Mouse (Mus musculus) limb, embryonic 13.5 days (tissue): ENCODE measurements around the gene Syn2. TPM values are rescaled to one million over a fixed set of nuclear protein-coding genes. Genes with fewer than 3 reads are reported as not detected.
"Not testable (repeated sequence)": the region's sequence is repeated elsewhere in the genome, so short reads cannot be mapped to it uniquely, and the experiment has no call there.

Source experiments
- ATAC-seq: fragments of 200-750 bp; cut with Nextera tagmentation; 2 replicates; pipeline ENCODE4 v1.8.0; 2017; ENCODE audit warnings: low read depth, moderate number of reproducible peaks, moderate TSS enrichment; ENCODE audit not compliant: low FRiP score
- H3K27ac ChIP-seq: fragments of 300-500 bp; sonication (generic); 2 replicates; pipeline ENCODE4 v1.5.1; 2015; ENCODE audit warnings: inconsistent platforms, mild to moderate bottlenecking, moderate library complexity
- H3K27me3 ChIP-seq: fragments of 300-500 bp; sonication (generic); 2 replicates; pipeline ENCODE4 v1.6.1; 2015; ENCODE audit warnings: mild to moderate bottlenecking, inconsistent platforms
- H3K36me3 ChIP-seq: fragments of 300-500 bp; sonication (generic); 2 replicates; pipeline ENCODE4 v1.6.1; 2015; ENCODE audit warnings: inconsistent platforms, mild to moderate bottlenecking, moderate library complexity
- H3K4me1 ChIP-seq: fragments of 300-500 bp; sonication (generic); 2 replicates; pipeline ENCODE4 v1.6.1; 2015; ENCODE audit warnings: inconsistent platforms
- H3K4me2 ChIP-seq: fragments of 300-500 bp; sonication (generic); replicated peaks from 2 replicates; pipeline ENCODE4 v1.6.1; 2015; ENCODE audit warnings: inconsistent platforms, mild to moderate bottlenecking, moderate library complexity
- H3K4me3 ChIP-seq: fragments of 300-500 bp; sonication (generic); 2 replicates; pipeline ENCODE4 v1.5.1; 2015; ENCODE audit warnings: moderate library complexity, mild to moderate bottlenecking, inconsistent platforms
- H3K9ac ChIP-seq: fragments of 300-500 bp; sonication (generic); 2 replicates; pipeline ENCODE4 v1.6.1; 2015; ENCODE audit warnings: mild to moderate bottlenecking, inconsistent platforms
- H3K9me3 ChIP-seq: fragments of 300-500 bp; sonication (generic); 2 replicates; pipeline ENCODE4 v1.6.1; 2016; ENCODE audit warnings: inconsistent platforms
- WGBS: fragments of 180-500 bp; shearing (Covaris S2); methylation state at CpG from one replicate; pipeline ENCODE4 v1.1.7; 2015; 5-methylcytosine and 5-hydroxymethylcytosine counted together
- polyA plus RNA-seq: library from polyadenylated mRNA; unstranded; fragments of >200 nt; fragmentation: Nextera tagmentation; extraction: Ambion mirVana; gene quantifications from 2 replicates; pipeline ENCODE4 v1.2.1, GENCODE M21; 2015

Gene Syn2
- polyA plus RNA-seq, 1 experiment from 2014 or later, result 1.1 TPM

DNA sequence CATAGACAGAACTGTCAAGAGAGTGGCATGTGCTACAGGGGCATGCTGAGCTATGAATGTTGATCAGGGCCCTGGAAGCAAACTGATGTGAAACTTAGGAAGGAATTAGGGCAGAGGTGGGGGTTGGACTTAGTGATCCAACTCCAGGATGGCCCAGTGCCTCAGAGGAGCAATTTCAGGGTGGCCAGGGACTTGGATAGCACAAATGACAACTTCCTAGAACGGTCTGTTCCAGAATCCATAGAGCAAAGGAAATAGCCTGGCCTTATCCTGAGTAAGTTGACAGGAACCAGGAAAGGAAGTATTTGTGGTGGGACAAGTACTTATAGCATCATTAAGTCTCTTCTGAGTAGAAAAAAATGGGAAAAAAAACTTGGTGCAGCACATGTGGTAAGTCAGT lies 97.9 kb downstream of the Syn2 start:
- 71% methylated on average over 1 of the region's 1 CpGs for WGBS
- Histone ChIP-seq H3K4me3 (no peak overlapping the region), H3K27ac (no peak overlapping the region), H3K4me1 (no peaks in the 10 kb centered on the region), H3K9ac (no peak overlapping the region), H3K27me3 (no peaks in the 10 kb centered on the region), H3K9me3 (no peaks in the 10 kb centered on the region), H3K4me2 (no peak overlapping the region), H3K36me3 (no peaks in the 10 kb centered on the region)
- ATAC-seq, result no peak

DNA sequence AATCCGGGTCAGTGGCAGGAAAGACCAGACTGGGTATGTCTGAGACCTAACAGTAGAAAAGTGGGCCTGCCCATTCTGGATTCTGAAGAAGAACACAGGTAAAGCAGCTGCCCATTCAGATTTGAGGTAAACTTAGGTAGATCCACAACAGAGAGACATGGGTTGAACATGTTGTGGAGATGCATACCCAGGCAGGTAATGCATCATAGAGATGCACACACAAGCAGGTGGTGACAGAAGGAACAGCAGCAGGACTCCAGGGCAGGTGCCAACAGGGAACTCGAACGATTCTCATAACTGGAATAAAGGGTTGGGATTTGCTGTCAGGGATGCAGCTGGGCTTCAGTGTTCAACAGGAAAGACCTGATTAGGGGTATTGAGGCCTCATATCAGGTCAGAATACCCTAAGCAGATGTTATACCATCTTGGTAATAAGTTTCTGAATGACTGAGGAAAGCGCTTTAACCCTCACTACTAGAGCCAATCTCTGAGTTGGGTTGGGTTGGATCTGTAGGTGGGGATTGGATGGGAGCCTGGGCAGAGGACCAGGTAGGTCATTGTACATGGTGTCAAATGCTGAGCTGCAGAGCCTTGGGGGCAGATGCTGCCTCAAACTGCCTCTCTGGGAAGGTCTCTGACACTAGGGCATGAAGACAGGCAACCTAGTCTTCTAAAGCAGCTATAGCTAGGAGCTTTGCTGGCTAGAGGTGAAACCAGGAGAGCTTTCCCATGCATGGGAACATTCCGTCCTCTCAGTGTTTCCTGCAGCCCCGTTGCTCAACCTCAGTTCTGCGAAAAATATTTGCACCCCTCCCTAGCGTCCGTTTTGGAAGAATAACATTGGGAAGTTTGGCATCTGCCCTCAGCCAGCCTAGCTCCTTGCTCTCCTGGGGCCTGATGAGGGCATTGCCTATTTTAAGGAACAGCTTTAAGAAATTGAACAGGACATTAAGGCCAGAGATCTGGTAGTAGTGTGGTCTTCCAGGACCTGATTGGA lies 103.6 kb downstream of the Syn2 start:
- WGBS, result 83% methylated on average over 9 of the region's 9 CpGs
- Histone ChIP-seq H3K9me3 (no peaks in the 10 kb centered on the region), H3K27me3 (no peaks in the 10 kb centered on the region), H3K4me1 (no peaks in the 10 kb centered on the region), H3K27ac (no peak overlapping the region), H3K9ac (no peak overlapping the region), H3K4me3 (no peak overlapping the region), H3K36me3 (no peaks in the 10 kb centered on the region), H3K4me2 (no peak overlapping the region)
- ATAC-seq, result no peak

DNA sequence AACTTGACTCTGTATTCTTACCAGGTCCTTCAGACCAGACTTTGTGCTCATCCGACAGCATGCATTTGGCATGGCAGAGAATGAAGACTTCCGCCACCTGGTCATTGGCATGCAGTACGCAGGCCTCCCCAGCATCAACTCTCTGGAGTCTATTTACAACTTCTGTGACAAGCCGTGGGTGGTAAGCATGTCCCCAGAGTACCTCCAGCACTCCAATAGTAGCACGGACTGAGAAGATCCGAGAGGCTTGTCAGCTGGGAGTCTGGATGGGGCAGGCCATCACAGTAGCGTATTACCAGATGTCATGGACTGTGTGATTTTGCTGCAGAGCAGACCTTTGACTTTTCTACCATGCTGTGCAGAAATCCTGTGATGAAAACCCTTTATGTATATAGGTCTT lies 104.6 kb downstream of the Syn2 start:
- Histone ChIP-seq H3K36me3 (no peaks in the 10 kb centered on the region), H3K9ac (no peak overlapping the region), H3K4me3 (no peak overlapping the region), H3K27me3 (no peaks in the 10 kb centered on the region), H3K4me2 (no peak overlapping the region), H3K4me1 (no peaks in the 10 kb centered on the region), H3K27ac (no peak overlapping the region), H3K9me3 (no peaks in the 10 kb centered on the region)
- whole genome bisulfite sequencing, result 77% methylated on average over 7 of the region's 7 CpGs
- no peak for ATAC-seq

DNA sequence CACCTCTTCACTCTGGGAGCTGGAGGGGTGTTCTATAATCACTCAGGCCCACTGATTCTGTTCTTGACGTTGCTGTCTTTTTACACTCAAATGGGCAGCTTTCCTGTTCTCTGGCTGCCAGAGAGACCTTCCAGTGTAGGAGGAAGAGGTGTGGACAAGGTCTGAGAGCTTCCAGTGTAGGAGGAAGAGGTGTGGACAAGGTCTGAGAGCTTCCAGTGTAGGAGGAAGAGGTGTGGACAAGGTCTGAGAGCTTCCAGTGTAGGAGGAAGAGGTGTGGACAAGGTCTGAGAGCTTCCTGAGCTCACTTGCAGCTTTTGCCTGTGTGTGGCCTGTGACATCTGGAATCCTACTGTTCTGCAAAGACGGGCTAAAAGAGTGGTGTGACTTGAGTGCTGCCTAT lies 105.7 kb downstream of the Syn2 start:
- not testable (repeated sequence) for ATAC-seq, H3K27me3 ChIP-seq, H3K27ac ChIP-seq, H3K4me2 ChIP-seq, H3K36me3 ChIP-seq, H3K9ac ChIP-seq, H3K4me1 ChIP-seq, H3K4me3 ChIP-seq, H3K9me3 ChIP-seq
- WGBS, result 38% methylated on average over 2 of the region's 2 CpGs

DNA sequence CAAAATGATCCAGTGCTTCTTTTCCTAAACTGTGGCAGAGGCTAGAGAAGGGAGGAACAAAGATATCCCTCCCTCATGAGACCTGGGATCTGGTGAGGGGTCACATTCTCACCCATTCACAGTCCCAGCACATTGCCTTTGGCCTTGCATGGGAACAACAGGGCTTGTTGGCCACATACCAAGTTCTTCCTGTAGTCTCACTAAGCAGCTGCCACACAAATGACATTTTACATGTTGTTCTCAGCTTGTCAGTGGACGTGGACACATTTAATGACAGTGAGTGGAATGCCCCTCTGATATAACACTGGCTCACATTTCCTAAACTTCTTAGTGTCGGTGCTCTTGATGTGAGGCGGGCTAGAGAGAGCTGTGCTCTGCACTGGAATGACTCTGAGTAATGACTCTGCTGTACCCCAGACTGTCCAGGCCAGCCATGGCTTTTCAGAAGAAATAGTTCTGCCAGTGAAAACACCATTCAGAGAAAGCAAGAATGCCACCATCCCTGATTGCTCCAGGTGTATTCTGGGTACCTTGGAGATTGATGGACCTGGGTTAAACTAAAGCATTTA lies 106.5 kb downstream of the Syn2 start:
- no peak overlapping the region for H3K4me3 ChIP-seq
- H3K27ac ChIP-seq, result no peak overlapping the region
- H3K27me3 ChIP-seq, result no peaks in the 10 kb centered on the region
- no peak for ATAC-seq
- no peaks in the 10 kb centered on the region for H3K4me1 ChIP-seq
- 60% methylated on average over 3 of the region's 3 CpGs for WGBS
- H3K36me3 ChIP-seq, result no peaks in the 10 kb centered on the region
- no peak overlapping the region for H3K9ac ChIP-seq
- H3K9me3 ChIP-seq, result no peaks in the 10 kb centered on the region
- no peak overlapping the region for H3K4me2 ChIP-seq

DNA sequence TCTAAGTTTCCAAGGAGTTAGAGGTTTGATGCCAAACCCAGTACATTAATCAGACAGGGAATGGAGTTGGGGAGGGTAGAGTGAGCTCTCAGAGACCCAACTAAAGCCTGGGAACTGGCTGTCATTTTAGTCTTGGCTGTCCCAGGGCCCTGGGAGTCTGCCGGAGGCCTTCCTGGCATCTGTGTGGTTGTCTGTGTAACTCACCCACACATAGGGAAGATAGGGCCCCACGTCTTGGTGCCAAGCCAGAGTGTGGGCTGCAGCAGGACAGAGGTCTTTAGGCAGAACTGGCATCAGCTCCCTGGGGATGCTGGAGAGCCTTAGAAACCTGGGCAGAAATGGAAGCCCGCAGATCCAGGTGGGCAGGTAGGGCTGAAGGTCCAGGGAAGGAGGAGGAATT lies 107.2 kb downstream of the Syn2 start:
- Histone ChIP-seq H3K9ac (no peak overlapping the region), H3K4me1 (no peaks in the 10 kb centered on the region), H3K27me3 (no peaks in the 10 kb centered on the region), H3K4me2 (no peak overlapping the region), H3K9me3 (no peaks in the 10 kb centered on the region), H3K4me3 (no peak overlapping the region), H3K36me3 (no peaks in the 10 kb centered on the region), H3K27ac (no peak overlapping the region)
- no peak for ATAC-seq
- WGBS, result 92% methylated on average over 3 of the region's 3 CpGs

DNA sequence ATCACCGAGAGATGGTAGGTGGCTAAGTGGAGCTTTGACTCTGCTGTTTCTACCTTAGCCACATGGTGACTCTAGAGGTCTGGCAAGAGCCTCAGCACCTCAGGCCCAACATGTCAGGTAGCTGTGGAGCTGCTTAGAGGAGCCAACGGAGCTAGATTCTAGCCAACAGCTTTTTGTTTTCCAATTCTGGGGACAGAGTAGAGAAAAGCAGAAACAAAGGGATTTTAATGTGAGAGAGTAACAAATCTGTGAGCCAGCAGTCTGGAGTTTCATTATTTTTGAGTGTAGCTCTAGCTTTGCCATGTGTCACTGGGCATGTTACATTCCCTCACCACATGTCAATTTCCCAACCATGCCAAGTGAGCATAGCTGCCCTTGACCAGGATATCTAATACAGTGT lies 109.5 kb downstream of the Syn2 start:
- no peak overlapping the region for H3K4me2 ChIP-seq
- no peak overlapping the region for H3K27ac ChIP-seq
- H3K4me1 ChIP-seq, result no peaks in the 10 kb centered on the region
- no peak overlapping the region for H3K9ac ChIP-seq
- H3K36me3 ChIP-seq, result no peaks in the 10 kb centered on the region
- H3K27me3 ChIP-seq, result no peaks in the 10 kb centered on the region
- 68% methylated on average over 2 of the region's 2 CpGs for WGBS
- no peak for ATAC-seq
- H3K4me3 ChIP-seq, result no peak overlapping the region
- no peaks in the 10 kb centered on the region for H3K9me3 ChIP-seq

DNA sequence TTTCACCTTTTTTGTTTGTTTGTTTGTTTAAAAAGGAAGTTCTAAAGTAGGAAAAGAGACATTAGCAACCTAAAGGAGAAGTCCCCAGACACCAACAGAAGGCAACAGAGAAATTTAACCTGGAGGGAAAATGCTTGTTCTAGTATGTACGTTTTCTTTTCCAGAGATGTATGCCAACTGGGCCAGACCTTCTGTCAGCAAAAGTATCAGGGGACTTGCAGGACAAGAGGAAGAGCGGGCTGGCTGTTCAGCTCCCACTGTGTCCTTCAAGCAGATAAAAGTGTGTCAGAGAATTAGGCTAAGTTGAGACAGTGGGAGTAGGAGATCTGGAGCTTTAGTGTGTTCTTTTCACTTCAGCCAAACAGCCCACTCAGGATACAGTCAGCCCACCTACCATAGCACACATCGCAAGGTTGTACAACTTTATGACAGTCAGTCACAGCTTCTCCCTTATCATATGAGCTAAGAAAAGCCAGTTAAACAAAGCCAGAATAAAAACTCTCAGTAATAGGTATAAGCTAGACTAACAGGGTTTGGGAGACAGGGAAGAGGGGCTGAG lies 110.9 kb downstream of the Syn2 start:
- Histone ChIP-seq H3K4me2 (no peak overlapping the region), H3K27ac (no peak overlapping the region), H3K4me3 (no peak overlapping the region), H3K36me3 (no peaks in the 10 kb centered on the region), H3K9me3 (no peaks in the 10 kb centered on the region), H3K27me3 (no peaks in the 10 kb centered on the region), H3K4me1 (no peaks in the 10 kb centered on the region), H3K9ac (no peak overlapping the region)
- no peak for ATAC-seq
- 86% methylated on average over 3 of the region's 3 CpGs for WGBS

DNA sequence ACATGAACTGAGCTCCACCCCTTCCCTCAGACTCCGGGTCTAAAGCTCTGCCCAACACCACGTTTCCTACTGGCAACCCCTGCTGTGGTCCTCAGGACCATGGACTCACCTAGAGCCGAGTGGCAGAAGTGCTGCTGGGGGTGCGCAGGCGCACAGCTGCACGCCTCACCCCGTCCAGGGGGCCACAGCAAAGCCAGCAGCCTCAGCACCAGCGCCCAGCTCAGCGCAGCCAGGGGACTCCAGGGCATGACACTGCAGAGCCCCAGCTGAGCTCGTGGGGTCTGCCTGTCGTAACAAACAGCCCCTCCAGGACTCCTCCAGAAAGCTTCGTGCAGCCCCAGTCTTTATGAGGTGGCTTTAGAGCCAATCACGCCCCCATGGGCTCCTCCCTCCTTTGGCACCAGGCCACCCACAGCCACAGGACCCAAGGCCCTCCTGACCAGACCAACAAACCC lies 116.9 kb downstream of the Syn2 start:
- peak overlapping the region; percentile 67 for H3K4me2 ChIP-seq
- no peaks in the 10 kb centered on the region for H3K9me3 ChIP-seq
- peaks cover 11% of the 10 kb centered on the region for H3K4me1 ChIP-seq
- no peak overlapping the region for H3K9ac ChIP-seq
- H3K27ac ChIP-seq, result no peak overlapping the region
- 1% methylated on average over 13 of the region's 13 CpGs for whole genome bisulfite sequencing
- H3K27me3 ChIP-seq, result no peaks in the 10 kb centered on the region
- H3K36me3 ChIP-seq, result no peaks in the 10 kb centered on the region
- peak; percentile 74; the same call in 1 of the 2 replicates for ATAC-seq
- peak overlapping the region; percentile 31 for H3K4me3 ChIP-seq

DNA sequence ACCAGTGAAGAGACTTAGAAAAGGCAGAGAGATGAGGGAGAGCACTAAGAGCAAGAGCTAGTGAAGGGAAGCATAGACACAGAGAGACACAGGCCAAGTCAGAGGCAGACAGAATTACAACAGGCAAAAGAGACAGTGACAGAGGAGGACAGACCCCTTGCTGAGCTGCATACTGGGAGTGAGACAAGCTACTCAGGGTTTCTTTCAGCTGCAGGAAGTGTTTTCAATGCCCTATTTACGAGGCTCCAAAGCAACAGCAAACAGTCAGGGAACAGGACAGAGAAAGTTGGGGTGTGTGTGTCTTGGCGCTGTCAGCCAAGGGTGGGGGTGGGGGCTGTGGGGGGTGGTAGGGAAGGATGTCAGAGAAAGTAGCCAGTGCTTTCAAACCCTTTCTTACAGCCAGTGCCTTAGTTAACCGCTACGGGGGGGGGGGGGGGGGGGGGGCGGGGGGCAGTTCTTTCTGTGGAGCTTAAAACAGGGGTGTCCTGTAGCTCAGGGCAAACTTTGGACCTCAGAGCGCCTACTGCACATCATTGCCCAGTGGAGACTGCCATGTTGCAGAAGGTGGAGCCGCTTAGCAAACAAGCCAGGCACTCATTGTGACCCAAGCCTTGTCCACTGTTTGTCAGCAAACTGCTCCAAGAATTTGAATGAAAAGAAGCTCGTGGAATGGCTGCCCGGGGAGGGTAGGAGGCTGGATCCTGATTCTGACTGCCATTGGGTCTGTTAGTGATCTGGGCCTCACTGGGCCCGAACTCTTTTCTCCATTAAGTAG lies 117.6 kb downstream of the Syn2 start, which contains the start of gene Timp4:
Timp4 (minus strand) TSS at position 107 of the 775 bp plus-strand sequence.
- H3K27me3 ChIP-seq, result no peaks in the 10 kb centered on the region
- 40% methylated on average over 7 of the region's 10 CpGs for WGBS
- no peak for ATAC-seq
- no peak within 1 kb of the TSS for H3K9ac ChIP-seq
- H3K4me1 ChIP-seq, result peaks cover 11% of the 10 kb centered on the region
- H3K4me2 ChIP-seq, result peak within 1 kb of the TSS; percentile 67
- peak within 1 kb of the TSS; percentile 31 for H3K4me3 ChIP-seq
- H3K27ac ChIP-seq, result no peak within 1 kb of the TSS
- no peaks in the 10 kb centered on the region for H3K9me3 ChIP-seq
- no peaks in the 10 kb centered on the region for H3K36me3 ChIP-seq

DNA sequence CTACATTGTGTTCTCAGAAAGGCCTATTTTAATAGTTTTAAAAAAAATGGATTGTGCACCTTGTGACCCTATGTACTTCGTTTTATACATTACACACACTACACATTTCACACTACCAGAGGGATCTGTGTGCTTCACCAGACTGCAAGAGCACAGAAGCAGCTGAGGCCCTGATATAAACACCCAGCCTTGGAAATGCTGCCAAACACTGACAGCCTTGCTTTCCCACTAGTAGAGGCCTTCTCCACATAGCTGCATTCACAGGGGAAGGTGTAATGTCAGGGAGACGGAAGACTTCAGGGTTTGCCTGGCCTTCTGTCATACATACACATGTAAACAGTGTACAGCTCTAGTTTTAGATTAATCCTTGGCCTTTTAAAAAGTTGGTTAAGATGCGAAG lies 120.5 kb downstream of the Syn2 start:
- H3K9me3 ChIP-seq, result no peaks in the 10 kb centered on the region
- ATAC-seq, result no peak
- peaks cover 11% of the 10 kb centered on the region for H3K4me1 ChIP-seq
- H3K27ac ChIP-seq, result no peak overlapping the region
- H3K4me2 ChIP-seq, result no peak overlapping the region
- no peaks in the 10 kb centered on the region for H3K27me3 ChIP-seq
- H3K4me3 ChIP-seq, result no peak overlapping the region
- H3K9ac ChIP-seq, result no peak overlapping the region
- no peaks in the 10 kb centered on the region for H3K36me3 ChIP-seq
- 78% methylated on average over 3 of the region's 3 CpGs for WGBS

DNA sequence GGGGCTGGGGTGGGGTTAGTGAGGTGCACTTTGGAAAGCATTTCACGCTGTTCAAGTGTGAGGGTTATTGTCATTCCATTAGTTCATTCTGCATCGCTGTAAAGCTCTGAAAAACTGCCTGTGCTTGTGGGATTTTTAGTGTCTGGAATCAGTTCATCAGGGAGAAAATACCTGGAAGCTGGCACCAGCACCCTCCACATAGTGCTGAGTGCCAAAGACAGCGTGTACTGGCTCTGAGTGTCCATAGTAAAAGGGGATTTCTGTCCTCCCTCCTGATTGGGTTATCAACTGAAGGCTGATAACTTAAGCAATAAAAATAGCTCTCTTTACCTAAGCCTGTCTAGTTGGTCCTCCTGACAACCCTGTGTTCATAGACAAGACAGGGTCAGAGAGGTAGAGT lies 125.8 kb downstream of the Syn2 start:
- Histone ChIP-seq H3K36me3 (no peaks in the 10 kb centered on the region), H3K27ac (no peak overlapping the region), H3K4me2 (no peak overlapping the region), H3K27me3 (no peaks in the 10 kb centered on the region; the same call in 1 of the 2 replicates), H3K4me3 (no peak overlapping the region), H3K4me1 (no peaks in the 10 kb centered on the region), H3K9me3 (no peaks in the 10 kb centered on the region), H3K9ac (no peak overlapping the region)
- no peak for ATAC-seq
- WGBS, result 88% methylated on average over 3 of the region's 3 CpGs
